Mouse (Mus musculus) G1E (cell line): ENCODE data around the gene Hap1.

Source experiments
- CTCF ChIP-seq: IDR thresholded peaks from 2 replicates; pipeline ENCODE4 v1.5.1; 2012; ENCODE audit warnings: low read depth, low read length, inconsistent platforms, mixed read lengths
- GATA1 ChIP-seq: IDR thresholded peaks from 2 replicates; pipeline ENCODE4 v1.6.1; 2012; ENCODE audit warnings: borderline replicate concordance, low read length, inconsistent platforms, mixed read lengths
- GATA2 ChIP-seq: IDR thresholded peaks from 2 replicates; pipeline ENCODE4 v1.6.1; 2012; ENCODE audit warnings: low read depth, low read length, inconsistent platforms, borderline replicate concordance
- POLR2AphosphoS5 ChIP-seq: IDR thresholded peaks from 2 replicates; pipeline ENCODE4 v1.6.1; 2012; ENCODE audit warnings: low read depth, low read length, inconsistent platforms; ENCODE audit not compliant: insufficient replicate concordance
- TAL1 ChIP-seq: conservative IDR thresholded peaks from 2 replicates; pipeline ENCODE4 v1.6.1; 2012; ENCODE audit warnings: low read depth, low read length, inconsistent platforms, mixed read lengths

DNA sequence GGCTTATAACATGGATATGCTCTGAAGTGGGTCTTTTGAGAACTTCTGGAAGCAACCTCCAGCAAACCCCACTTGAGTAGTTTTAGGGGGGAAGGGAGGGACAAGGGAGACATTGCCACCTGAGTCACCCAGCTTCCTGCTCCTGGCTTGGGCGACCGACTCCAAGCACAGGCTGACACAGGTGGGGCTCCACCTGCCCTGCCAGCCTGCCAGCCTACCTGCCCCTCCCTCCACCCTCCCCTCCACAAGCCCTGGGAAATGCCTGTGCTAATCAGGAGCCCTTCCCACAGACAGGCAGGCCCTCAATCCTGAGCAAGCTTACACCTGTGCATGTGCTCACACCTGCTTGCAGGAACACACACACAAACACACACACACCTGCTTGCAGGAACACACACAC lies 46.8 kb upstream of the Hap1 start:
- no peak for TF ChIP-seq CTCF
- TF ChIP-seq GATA1, result no peak
- TF ChIP-seq POLR2AphosphoS5, result no peak
- no peak for TF ChIP-seq GATA2
- TF ChIP-seq TAL1, result no peak
